Mouse (Mus musculus): ENCODE measurements at regions not wholly inside any gene's neighbourhood (a gene's known extent, or its start where the extent isn't known, plus 50 kb on each side); places are given as distances from the start of the nearest gene placed in this dataset.

DNA sequence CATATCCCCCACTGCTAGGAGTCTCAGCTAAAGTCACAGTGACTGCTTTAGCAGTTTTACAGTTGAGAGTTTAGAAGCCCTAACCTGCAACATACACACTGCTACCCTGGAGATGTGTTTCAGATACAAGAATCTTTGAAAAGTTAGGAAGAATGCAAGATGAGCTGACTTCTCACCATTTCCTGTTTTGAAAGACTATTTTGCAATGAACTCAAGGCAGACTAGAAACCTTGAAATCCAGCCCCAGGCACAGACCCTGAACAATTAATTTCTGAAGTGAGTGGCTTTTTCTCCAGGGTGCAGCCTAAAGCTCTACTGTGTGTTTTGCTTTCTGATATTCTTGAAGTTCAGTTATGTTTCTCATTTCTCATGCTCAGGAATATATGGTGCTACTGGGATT, 440.6 kb downstream of the Nebl start:
- DNase-seq (ENCODE audit: low read depth) = no peak

DNA sequence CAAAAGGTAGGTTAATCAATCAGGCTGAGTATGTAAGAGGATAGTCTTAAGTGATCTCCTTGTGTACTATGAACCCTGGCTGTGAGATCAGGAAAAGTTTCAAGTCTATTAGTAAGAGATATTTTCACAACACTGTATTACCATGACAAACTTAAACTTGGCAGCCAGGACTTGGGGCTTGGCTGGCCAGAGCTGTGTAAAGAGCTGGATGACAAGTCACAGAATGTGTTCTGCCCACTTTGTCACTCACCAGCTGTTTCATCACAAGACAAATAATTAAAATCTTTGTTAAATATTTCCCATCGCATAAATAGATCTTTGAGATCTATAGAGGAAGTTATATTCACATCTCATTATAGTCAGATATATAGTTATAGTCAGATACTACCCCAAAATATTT, 443.7 kb downstream of the Nebl start:
- no peak for DNase-seq (ENCODE audit: low read depth)

DNA sequence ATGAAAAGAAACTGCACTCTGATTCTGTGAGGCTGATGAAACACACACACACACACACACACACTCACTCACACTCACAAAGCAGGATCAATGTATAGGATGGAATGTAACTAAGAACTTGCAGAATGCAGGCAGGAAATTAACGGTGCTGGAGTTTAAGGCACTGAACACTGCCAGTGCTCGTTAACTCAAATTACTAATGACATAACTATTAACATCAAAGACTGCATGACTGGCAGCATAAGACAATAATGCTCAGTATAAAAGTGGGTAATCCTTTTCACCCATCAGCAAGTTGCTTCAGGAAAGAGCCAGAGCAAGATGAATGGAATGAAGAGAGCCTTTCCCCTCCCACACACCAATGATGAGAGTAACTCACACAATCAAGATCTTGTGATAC, 481.3 kb downstream of the Nebl start:
- DNase-seq (ENCODE audit: low read depth) = no peak

DNA sequence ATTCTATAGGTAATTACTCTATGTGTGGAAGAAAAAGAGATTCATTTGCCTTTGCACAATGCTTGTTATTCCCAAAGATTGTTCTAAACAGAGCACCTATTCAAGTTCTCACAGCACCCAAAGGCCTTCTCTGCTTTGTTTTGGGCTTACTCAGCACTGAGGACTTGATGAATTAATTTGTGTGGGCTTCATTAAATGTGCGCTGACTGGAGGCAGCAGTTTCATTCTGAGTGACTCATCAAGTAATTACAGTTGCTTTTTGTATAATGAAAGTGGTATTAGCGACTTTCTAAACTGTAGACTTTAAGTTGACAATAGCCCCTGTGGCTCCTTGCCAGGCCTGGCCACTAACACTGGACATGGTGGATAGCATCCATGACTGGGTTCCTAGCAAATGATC, 485.4 kb downstream of the Nebl start:
- DNase-seq (ENCODE audit: low read depth) = no peak

DNA sequence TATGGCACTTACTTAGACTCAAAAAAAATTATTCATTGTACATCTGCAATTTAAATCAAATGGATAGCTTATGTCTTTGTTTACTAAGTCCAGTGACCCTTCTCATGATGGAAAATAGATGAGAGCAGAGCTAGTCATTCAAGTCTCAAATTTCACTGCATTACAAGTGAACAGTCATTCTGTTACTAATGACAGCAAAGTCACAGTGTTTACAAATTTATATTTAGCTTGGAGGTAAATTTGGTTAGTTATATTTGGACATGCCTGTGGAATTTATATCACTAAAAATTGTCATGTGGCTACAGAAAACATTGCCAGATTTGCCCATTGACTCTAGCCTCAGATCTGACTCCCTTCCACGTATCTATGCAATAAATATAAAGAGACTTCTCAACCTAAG, 515.7 kb downstream of the Nebl start:
- no peak for DNase-seq (ENCODE audit: low read depth)

DNA sequence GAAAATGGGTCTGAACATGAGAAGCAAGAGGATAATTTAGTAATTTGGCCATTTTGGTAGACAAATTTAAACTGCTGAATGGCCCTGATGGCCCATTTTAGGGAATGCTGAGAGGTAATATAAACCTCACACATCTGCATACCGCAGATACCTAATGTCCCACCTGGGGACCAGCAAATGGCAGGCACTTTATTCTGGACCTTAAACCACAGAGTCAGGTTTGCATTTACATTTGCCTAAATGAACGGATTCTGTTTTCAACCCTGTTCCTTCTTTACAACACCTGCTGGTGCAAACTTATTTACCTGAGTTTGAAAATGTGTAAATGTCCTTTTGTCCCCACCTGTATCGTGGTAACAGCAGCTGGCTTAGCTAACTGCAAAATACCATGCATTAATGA, 516.4 kb downstream of the Nebl start:
- no peak for DNase-seq (ENCODE audit: low read depth)

DNA sequence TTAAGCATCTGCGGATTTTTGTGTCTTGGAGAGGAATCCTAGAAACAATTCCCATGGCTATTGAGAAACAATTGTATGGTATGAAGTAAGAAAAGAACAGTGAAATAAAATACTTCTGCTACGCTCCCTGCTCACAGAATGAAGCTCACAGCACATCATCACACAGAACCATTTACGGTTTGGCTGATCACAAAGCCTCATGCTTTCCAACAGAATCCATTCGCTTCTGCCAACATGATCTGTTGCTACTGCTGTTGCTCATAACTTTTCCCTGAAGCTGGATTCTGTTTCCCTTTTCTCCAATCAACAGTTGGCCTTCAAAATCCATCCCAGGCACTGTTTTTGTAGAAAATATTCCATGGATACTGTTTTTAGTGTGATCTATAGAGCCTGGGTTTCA, 518.7 kb downstream of the Nebl start:
- DNase-seq (ENCODE audit: low read depth) = peak; percentile 17

DNA sequence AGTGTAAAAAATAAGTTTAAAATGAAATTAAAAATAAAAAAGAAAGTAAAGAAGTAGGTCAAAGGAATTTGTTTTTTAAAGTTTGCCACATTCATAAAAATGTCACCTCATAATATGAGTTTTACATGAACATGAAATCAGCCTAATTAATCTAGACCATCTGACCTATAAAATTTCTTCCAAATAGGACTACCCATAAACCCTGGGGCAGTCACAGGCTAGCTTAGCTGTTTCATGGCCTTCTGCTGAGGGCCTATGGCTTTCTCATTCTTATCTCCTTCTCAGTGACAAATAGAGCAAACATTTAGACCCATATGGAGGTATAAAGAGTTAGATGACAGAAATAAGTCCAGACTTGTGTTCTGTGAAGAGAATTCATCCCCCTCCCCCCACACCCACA, 520.2 kb downstream of the Nebl start:
- DNase-seq (ENCODE audit: low read depth) = no peak

DNA sequence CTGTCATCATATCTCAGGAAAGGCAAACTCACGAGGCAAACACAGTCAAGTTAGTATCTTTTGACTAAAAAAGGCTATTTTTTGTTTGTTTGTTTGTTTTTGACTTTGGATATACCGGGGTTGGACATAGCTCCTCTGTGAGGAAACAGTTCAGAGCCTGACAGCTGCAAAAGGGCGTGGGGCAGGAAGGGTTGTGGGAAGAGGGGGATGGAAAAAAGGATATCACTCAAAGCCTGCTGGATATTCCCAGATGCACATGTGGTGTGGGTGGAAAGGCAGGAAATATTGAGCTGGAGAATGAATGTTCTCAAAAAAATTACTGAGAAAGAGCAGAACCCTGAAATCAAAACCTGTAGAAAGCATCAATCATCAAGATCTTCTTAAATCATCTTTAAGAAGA, 537.7 kb downstream of the Nebl start:
- DNase-seq (ENCODE audit: low read depth) = no peak

DNA sequence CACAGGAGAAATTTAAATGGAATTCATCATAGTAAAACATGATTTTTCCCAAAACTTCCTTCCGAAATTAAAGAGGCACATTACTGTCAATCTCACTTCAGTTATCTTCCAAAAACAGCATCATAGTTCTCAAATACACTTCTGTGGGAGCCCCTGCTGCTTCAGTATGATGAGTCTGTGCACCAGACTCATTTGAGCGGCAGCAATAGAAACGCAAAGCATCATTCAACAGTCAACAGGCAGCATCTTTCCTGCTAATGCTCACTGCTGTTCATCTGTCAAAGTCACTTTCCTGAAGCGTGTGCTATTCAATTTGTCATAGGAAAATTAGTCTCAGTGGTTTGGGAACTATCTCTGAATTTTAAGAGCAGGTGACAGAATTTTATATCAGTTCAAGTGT, 542.1 kb downstream of the Nebl start:
- DNase-seq (ENCODE audit: low read depth) = no peak

DNA sequence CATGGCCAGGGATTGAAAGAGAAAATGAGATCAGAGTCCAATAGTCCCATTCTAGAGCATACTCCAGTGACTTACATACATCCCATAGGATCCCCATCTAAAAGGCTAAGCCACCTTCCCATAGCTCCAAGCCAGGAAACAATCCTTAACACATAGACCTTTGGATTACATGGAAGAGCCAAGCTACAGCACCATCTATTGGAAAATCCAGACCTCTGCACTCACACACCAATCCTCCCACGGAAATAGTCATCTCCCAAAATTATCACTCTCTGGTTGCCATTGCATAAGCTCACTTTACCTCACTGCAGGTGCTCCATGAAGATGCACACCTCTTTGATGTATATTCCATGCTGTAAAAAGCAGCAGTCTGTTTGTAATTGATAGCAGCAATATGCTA, 543.4 kb downstream of the Nebl start:
- no peak for DNase-seq (ENCODE audit: low read depth)

DNA sequence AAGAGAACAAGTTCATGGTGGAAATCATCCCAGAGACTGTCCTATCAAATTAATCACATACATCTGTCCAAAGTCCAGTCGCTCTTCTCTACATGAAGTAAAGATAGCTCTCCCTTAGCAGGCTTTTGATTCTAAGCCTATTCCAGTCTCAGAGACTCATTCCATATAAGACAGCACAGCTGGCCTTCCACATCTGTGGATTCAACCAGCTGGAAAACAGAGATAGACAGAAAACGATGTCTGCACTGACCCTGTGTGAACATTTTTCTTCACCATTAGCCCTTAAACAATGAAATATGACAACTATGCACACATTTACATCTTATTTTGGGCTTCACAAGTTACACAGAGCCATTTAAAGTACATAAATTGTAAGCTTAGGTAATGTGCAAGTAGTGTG, 547.6 kb downstream of the Nebl start:
- no peak for DNase-seq (ENCODE audit: low read depth)

DNA sequence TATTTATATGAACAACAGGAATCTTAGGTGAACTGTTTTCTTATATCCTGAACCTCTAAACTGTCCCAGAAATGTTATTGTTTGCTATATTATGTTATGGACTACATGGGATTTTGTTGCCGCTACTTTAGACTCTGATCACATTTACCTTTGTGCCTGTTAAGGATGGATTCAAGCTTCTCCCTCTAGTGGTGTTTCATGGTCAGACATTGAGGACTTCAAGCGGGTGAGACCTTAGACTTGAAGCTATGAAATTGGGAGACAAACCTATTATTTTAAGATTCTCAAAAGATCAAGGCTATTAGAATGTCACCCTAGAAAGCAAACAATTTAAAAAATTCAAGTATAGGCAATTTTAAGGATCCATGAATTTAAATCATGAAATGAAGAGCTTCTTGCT, 549.7 kb downstream of the Nebl start:
- no peak for DNase-seq (ENCODE audit: low read depth)

DNA sequence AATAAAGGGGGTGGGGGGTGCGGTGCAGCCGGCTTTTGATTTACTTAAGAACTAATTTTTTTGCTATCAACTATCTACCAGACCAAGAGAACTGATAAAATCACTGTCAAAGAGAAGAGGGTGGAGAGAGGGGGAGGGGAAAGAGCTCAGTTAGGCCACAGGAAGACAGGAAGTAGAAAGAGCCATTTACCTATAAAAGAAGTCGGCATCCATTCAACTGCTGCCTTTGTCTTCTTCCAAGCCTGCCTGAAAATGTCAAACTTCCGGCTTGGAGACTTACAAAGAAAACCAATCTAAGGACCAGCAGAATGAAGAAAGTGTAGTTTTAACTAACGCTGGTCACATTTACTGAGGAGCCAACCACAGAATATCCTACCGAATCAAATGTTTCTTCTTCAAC, 562.4 kb downstream of the Nebl start:
- no peak for DNase-seq (ENCODE audit: low read depth)

DNA sequence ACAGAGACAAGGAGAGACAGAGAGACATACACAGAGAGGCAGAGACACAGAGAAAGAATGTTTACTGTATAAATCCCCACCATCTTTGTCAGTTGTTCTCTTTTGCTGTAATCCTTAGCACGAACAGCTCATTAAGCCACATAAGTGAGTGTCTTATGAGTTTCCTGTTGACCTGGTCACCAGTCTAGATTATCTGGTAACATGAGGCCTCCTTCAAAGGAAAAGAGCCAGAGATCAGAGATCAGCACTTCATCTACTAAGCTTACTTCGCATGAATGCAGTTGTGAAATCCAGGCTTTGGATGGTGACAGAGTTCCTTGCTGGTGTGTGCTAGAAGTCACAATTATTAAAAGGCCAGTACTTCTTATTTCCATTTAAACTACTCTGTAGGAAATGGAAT, 566.2 kb downstream of the Nebl start:
- no peak for DNase-seq (ENCODE audit: low read depth)

DNA sequence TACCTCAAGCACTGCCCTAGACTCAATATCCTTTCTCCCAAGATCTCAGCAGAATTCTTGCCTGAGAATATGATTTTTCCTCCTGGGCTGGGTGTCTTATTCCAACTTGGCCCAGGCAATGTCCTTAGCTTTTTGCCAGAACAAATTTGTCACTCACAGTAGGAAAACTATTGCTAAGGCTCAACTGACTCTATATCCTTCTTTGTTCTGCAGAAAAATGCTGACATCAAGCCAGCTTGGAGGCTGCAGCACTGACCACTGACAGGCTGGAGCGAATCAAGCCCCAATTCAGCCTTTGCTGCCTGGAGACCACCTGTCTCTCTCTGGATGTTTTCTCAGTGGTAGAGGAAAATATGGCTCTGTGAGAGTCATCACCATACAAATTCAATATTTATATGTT, 572.8 kb downstream of the Nebl start:
- peak; percentile 24 for DNase-seq (ENCODE audit: low read depth)

DNA sequence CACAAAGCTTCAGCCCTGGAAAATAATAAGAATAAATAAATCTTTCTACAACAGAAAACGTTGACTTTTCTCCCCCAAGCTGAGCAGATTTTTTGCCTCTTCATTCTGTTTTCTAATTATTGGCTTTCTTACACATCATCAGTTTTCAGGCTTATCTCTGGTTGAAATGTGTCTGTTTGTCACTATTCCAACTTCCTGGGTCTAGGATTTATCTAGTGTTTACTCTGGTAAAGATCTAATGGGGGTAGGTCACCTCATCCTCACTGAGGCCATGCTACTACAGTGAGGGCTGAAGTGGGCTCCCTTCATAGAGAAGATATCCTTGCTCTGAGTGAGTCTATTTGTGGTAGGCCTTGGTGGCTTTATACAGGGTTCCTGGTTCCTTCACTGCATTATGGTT, 573.9 kb downstream of the Nebl start:
- no peak for DNase-seq (ENCODE audit: low read depth)

DNA sequence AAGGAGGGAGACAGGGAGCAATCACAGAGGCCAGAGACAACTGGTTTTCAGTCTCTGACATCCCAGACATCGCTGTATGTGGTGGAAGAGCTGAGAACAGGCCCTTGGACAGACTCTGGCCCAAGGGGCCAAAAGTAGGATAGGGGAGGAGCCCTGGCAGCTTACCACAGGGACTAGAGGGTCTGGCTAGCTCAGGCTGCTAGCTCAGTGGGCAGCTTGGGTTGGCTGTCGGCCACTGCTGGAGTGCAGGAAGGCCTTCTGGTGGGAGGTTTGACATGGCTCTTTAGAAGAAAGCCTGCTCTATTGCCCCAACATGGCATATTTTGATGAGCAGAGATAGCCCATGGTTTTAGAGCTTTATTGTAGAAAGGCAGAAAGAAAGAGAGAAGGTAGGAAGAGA, 575.7 kb downstream of the Nebl start:
- no peak for DNase-seq (ENCODE audit: low read depth)

DNA sequence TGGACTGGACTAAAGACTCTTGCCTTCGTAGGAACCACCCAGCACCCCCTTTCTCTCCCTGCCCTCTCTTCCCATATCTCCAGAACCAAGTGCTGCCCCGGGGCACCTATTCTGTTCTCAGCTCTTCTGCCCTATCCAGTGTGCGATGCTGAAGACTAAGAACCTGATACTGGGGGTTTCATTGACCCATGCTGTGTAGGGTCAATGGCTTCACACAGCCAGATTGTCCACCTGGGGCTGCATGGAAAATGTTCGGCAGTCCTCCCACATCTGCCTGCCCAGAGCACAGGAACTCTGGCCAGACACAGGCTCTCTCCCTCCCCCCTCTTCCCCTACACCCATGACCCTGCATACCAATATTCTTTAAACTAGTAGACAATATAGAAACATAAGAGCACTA, 607.6 kb downstream of the Nebl start:
- no peak for DNase-seq (ENCODE audit: low read depth)

DNA sequence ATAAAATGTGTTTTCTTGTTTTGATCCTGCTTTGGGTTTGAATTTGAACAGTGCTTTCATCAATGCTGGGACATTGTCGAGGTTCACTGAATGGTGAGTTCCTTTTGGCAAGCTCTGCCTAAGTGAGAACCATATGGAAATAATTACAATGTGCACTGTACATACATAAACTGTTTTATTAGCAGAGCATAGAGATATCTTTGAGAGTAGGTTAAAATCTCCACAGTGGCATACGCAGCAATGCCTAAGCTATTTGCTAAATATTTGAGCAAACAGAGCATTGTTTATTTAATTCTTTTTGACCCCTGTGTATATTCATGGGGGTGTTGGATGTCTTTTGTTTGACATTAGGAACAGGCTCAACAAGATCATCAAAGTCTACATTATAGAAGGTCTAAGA, 614.0 kb downstream of the Nebl start:
- DNase-seq (ENCODE audit: low read depth) = no peak

DNA sequence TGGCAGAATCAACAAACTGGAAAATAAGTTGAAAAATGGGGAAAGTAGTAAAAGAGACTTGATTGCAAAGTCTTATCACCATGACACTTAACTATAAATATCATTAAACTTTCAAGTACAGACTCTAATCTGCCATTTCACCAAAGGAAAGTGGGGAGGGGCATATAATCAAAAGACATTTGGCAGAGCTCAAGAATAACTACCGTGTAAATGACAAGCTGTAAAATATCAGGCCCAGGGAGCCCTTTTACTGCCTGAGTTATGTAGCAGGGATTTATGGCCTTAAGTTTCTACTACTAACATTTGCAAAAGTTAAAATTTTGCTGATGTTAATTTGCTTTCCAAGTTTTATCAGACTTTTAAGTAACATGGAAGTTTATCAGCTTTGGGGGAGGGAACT, 620.1 kb downstream of the Nebl start:
- DNase-seq (ENCODE audit: low read depth) = no peak

DNA sequence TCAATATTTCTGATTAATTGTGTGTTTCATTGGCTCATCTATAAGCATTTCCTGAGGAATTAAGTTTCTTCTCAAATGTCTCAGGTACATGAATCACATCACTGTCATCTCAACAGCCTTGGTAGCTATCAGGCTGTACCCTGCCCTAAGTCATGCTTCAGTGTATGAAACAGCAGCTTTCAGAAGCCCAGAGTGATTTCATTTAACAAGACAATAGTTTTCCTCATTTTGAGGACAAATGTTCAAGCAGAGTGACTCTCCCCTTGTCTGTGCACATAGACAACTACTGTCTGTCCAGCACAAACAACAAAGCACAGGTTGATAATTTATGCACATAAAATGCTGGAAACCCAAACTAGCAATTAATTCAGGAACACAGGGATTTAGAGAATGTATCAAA, 630.1 kb downstream of the Nebl start:
- no peak for DNase-seq (ENCODE audit: low read depth)

DNA sequence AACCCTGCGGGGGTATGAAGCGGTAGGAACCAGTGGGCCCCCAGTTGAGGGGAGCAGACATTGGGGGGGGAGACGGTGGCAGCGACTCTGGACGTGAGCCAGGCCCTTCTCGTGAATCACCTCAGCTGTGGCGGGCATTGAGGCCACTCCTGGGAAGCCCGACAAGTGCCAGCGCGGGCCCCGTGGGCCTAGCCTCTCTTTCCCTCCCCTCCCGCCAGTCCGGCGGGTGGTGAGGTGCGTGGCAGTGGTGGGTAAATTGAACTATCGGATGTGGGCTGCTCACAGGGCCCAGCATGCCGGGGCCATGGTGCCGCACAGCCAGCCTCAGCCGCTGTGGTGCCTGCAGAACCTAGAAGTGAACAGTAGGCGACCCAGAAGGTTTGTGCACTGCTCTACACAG, 633.7 kb downstream of the Nebl start:
- DNase-seq (ENCODE audit: low read depth) = no peak

DNA sequence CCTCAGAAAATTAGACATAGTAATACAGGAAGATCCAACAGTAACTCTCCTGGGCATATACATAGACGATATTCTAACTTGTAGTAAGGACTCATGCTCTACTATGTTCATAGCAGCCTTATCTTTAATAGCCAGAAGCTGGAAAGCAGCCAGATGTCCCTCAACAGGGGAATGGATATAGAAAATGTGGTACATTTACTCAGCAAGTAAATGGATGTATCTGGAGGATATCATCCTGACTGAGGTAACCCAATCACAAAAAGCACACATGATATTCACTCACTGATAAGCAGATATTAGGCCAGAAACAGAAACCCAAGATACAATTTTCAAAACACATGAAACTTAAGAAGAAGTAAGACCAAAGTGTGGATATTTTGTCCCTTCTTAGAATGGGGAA, 639.8 kb downstream of the Nebl start:
- no peak for DNase-seq (ENCODE audit: low read depth)

DNA sequence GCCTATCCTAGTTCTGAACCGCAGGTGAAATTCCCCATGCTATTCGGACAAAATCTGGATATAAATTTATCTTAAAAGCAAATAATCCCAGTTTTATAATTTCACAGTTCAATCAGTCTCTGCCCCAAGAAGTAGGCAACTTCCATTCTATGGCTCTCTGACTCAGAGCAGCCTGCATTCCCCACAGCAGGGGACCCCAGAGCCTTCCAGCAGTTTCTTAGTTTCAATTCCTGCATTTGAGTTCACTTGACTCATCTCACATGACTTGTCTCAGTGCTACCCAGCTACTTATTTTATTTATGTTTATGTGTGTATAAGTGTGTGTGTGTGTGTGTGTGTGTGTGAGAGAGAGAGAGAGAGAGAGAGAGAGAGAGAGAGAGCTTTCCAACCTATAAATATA, 650.0 kb downstream of the Nebl start:
- DNase-seq (ENCODE audit: low read depth) = no peak

Data from fibroblast of lung, adult 2 months (primary cell).